Mouse (Mus musculus) intestine, embryonic 15.5 days (tissue): ENCODE results near the gene Poglut1. TPM values are rescaled to one million over a fixed set of nuclear protein-coding genes. Genes with fewer than 3 reads are reported as not detected.
A peak's percentile ranks its signal among the peaks of the same experiment; 100 is the strongest.

Experiments
- ATAC-seq: fragments of 200-750 bp; cut with Nextera tagmentation; 2 replicates; pipeline ENCODE4 v1.8.0; 2017; ENCODE audit warnings: moderate TSS enrichment, moderate library complexity
- H3K27ac ChIP-seq: fragments of 300-500 bp; sonication (generic); 2 replicates; pipeline ENCODE4 v1.5.1; 2015; ENCODE audit warnings: mild to moderate bottlenecking, inconsistent platforms
- H3K27me3 ChIP-seq: fragments of 300-500 bp; sonication (generic); replicated peaks from 2 replicates; pipeline ENCODE4 v1.6.1; 2015; ENCODE audit warnings: inconsistent platforms
- H3K36me3 ChIP-seq: fragments of 300-500 bp; sonication (generic); 2 replicates; pipeline ENCODE4 v1.6.1; 2015; ENCODE audit warnings: inconsistent platforms
- H3K4me1 ChIP-seq: fragments of 300-500 bp; sonication (generic); replicated peaks from 2 replicates; pipeline ENCODE4 v1.6.1; 2015; ENCODE audit warnings: inconsistent platforms
- H3K4me2 ChIP-seq: fragments of 300-500 bp; sonication (generic); replicated peaks from 2 replicates; pipeline ENCODE4 v1.6.1; 2015; ENCODE audit warnings: mild to moderate bottlenecking, inconsistent platforms
- H3K4me3 ChIP-seq: fragments of 300-500 bp; sonication (generic); replicated peaks from 2 replicates; pipeline ENCODE4 v1.5.1; 2015; ENCODE audit warnings: inconsistent platforms
- H3K9ac ChIP-seq: fragments of 300-500 bp; sonication (generic); 2 replicates; pipeline ENCODE4 v1.6.1; 2015; ENCODE audit warnings: inconsistent platforms
- H3K9me3 ChIP-seq: fragments of 300-500 bp; sonication (generic); 2 replicates; pipeline ENCODE4 v1.6.1; 2016; ENCODE audit warnings: inconsistent platforms
- WGBS: fragments of 180-500 bp; shearing (Covaris S2); methylation state at CpG from one replicate; pipeline ENCODE4 v1.1.7; 2015; 5-methylcytosine and 5-hydroxymethylcytosine counted together
- polyA plus RNA-seq: library from polyadenylated mRNA; unstranded; fragments of >200 nt; fragmentation: Nextera tagmentation; extraction: Ambion mirVana; gene quantifications from 2 replicates; pipeline ENCODE4 v1.2.1, GENCODE M21; 2015

Gene Poglut1
- polyA plus RNA-seq, 1 experiment from 2014 or later = 38.6 TPM

DNA sequence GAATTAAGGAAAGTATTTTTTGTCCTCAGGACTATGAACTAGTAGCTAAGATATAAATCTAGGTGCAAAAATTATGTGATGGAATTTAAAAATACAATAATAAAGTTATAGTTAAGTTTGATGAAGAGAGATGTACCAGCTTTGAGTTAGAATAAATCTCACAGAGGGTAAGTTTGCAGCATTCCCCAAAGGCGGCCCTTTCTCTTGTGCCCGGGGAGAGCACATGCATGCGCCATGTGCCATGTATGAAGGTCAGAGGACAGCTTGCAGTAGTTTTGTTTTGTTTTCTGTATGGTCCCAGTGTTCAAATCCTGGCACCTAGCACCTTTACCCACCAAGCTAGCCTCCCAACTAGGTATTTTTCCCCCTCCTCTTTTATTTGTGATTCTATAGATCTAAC, 21.4 kb upstream of the Poglut1 start:
- 94% methylated on average over 3 of the region's 3 CpGs for WGBS
- Histone ChIP-seq H3K9me3 (no peaks in the 10 kb centered on the region), H3K4me3 (no peak overlapping the region), H3K36me3 (peaks cover 25% of the 10 kb centered on the region; the same call in 1 of the 2 replicates), H3K27me3 (no peaks in the 10 kb centered on the region), H3K9ac (no peak overlapping the region), H3K27ac (no peak overlapping the region), H3K4me2 (no peak overlapping the region), H3K4me1 (no peaks in the 10 kb centered on the region)
- no peak for ATAC-seq

DNA sequence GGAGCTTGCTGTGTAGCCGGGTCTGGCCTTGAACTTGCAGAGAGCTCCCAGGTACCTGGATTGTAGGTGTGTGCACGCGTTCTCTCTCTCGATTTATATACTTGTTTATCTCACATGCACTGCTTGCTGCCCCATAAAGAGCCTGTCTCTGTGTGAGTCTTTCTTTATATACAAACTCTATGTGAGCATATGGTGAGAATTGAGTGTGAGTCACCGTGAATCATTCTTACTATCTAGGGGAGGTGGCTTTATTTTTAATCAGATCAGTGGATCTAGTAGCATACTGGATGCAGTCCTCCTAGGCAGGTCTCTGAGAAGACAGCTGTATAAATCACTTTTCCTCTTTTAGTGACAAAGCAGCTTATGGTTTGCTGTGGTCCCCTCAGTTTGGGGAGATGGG, 18.1 kb upstream of the Poglut1 start:
- Histone ChIP-seq H3K9me3 (no peaks in the 10 kb centered on the region), H3K4me2 (no peak overlapping the region), H3K4me1 (0 out of 2 replicates have a peak, but pooled peaks cover 5% of the 10 kb centered on the region), H3K27me3 (no peaks in the 10 kb centered on the region), H3K36me3 (peaks cover 27% of the 10 kb centered on the region; the same call in 1 of the 2 replicates), H3K27ac (no peak overlapping the region), H3K9ac (no peak overlapping the region), H3K4me3 (no peak overlapping the region)
- WGBS = 95% methylated on average over 5 of the region's 5 CpGs
- ATAC-seq = no peak

DNA sequence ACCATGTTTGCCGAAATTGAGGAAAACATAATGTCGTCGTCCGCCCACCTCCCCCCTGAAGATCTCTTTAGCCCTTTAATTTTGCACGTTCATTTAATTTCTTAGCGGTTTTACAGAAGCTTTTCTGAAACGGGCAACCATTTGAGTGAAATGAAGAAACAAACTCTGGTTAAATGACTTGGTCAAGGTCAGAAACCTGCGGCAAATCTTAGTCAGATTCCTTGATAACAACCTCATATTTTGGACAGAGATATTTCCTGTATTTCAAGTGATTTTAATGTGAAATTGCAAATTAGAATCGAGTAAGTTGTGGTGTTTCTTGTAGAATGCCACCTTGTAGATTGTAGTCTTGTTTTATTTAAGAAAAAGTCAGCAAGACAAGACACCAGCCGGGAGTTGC, 13.5 kb upstream of the Poglut1 start:
- no peak for ATAC-seq
- 31% methylated on average over 10 of the region's 10 CpGs for WGBS
- Histone ChIP-seq H3K36me3 (0 out of 2 replicates have a peak, but pooled peaks cover 15% of the 10 kb centered on the region), H3K27ac (no peak overlapping the region), H3K4me2 (peak overlapping the region; percentile 55), H3K4me3 (peak overlapping the region; percentile 87), H3K4me1 (0 out of 2 replicates have a peak, but pooled peaks cover 5% of the 10 kb centered on the region), H3K9me3 (no peaks in the 10 kb centered on the region), H3K9ac (peak overlapping the region; percentile 76), H3K27me3 (no peaks in the 10 kb centered on the region)

DNA sequence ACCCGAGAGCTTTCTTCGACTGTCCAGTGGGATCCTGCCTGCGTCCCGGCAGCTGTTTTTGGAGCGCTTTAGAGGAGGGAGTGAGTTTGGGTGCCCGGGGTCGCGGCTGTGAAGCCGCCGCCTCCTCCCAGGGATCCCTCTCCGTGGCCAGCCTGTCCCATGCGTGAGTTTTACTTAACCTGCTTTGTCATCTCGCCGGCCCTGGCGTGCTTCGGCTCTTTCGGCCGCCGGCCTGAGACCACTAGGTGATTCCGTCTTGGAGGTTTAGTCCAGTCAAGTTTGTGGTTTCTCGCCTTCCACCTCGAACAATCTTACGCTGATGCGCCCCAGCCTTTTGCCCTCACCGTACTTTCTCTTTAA, 12.9 kb upstream of the Poglut1 start:
- 0 out of 2 replicates have a peak, but pooled peaks cover 5% of the 10 kb centered on the region for H3K4me1 ChIP-seq
- 0 out of 2 replicates have a peak, but pooled peaks cover 9% of the 10 kb centered on the region for H3K36me3 ChIP-seq
- H3K27me3 ChIP-seq = no peaks in the 10 kb centered on the region
- peak overlapping the region; percentile 76 for H3K9ac ChIP-seq
- H3K4me3 ChIP-seq = peak overlapping the region; percentile 87
- H3K27ac ChIP-seq = peak overlapping the region; percentile 76
- under 1% methylated on average over 25 of the region's 25 CpGs for WGBS
- peak overlapping the region; percentile 55 for H3K4me2 ChIP-seq
- peak; percentile 82; the same call in 1 of the 2 replicates for ATAC-seq
- no peaks in the 10 kb centered on the region for H3K9me3 ChIP-seq

DNA sequence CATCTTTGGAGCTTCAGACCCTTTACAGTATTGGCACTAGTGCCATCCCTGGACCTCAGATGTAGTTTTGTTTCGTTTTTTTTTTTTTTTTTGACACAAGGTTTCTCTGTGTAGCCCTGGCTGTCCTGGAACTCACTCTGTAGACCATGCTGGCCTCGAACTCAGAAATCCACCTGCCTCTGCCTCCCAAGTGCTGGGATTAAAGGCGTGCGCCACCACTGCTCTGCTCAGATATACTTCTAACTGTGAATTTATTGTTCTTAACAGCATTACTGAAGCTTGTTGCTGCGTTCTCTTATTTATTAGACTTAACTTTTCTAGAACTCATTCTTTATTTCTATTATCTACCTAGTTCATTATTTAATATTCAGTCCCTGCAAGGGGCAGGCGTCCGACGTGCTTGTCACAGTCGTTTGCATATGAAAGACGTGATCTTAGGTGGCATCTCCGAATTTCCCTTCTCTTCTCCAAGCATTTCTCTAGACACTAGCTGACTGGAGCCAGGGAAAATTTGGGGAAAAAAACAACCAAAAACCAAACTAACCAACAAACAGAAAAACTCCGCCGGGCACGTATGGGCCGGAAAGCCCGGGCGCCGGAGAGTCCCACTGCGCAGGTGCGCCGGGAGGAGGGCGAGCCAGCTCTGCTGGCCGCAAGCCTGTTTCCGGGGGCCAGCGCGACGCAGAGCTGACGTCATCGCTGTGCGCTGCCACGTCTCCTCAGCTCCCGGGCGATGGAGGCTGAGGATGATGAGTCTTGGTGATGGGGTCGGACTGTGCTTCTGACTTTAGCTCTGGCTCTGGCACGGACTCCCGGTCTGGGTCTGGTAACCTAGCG, 12.3 kb upstream of the Poglut1 start:
- H3K27ac ChIP-seq = peak overlapping the region; percentile 76

GRCm38 (mm10) chr16:38558221-38558748, 8.2 kb upstream of the Poglut1 start, which contains the start of gene Tmem39a:
Tmem39a (plus strand) TSS chr16:38558698.
- H3K9ac ChIP-seq = no peak within 1 kb of the TSS
- no peak within 1 kb of the TSS for H3K4me2 ChIP-seq
- no peak within 1 kb of the TSS for H3K27ac ChIP-seq
- H3K27me3 ChIP-seq = peaks cover 5% of the 10 kb centered on the region; the same call in 1 of the 2 replicates
- no peaks in the 10 kb centered on the region for H3K4me1 ChIP-seq
- H3K4me3 ChIP-seq = no peak within 1 kb of the TSS
- no peaks in the 10 kb centered on the region for H3K9me3 ChIP-seq
- no peaks in the 10 kb centered on the region for H3K36me3 ChIP-seq
- no peak for ATAC-seq
- 83% methylated on average over 3 of the region's 3 CpGs for WGBS

More for the DNA sequence above, 12.3 kb upstream of the Poglut1 start:
- Histone ChIP-seq H3K9me3 (no peaks in the 10 kb centered on the region), H3K4me2 (peak overlapping the region; percentile 55), H3K27me3 (no peaks in the 10 kb centered on the region), H3K9ac (peak overlapping the region; percentile 76), H3K4me3 (peak overlapping the region; percentile 87), H3K36me3 (0 out of 2 replicates have a peak, but pooled peaks cover 9% of the 10 kb centered on the region), H3K4me1 (0 out of 2 replicates have a peak, but pooled peaks cover 5% of the 10 kb centered on the region)
- ATAC-seq = peak; percentile 98
- WGBS = 7% methylated on average over 37 of the region's 37 CpGs

- peaks cover 9% of the 10 kb centered on the region; the same call in 1 of the 2 replicates for H3K27me3 ChIP-seq
- WGBS = 84% methylated on average over 3 of the region's 3 CpGs
- H3K36me3 ChIP-seq = no peaks in the 10 kb centered on the region
- no peaks in the 10 kb centered on the region for H3K4me1 ChIP-seq
- no peak overlapping the region for H3K9ac ChIP-seq
- ATAC-seq = no peak
- no peak overlapping the region for H3K4me3 ChIP-seq
- no peak overlapping the region for H3K4me2 ChIP-seq
- no peaks in the 10 kb centered on the region for H3K9me3 ChIP-seq
- H3K27ac ChIP-seq = no peak overlapping the region
Observed at GRCm38 (mm10) chr16:38555988-38556387, 5.9 kb upstream of the Poglut1 start.

DNA sequence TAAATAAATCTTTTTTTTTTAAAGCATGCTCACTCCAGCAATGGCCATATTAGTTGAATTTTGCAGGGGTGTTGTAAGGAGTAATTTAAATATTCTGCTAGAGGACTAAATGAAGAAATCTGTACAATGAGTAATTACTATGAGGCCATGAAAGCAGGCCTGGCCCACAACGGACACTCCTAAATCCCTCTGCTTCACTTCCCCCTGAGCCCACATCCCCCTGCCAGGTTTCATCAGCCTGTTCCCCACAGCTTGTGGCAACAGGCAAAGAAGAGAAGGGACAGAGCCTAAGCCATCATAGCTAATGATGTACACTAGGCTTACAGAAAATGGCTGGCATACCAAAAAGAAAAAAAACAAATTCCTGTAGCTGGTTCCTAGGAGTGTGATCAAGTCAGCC, 2.1 kb downstream of the Poglut1 start:
- 85% methylated on average over 1 of the region's 1 CpGs for WGBS
- ATAC-seq = no peak
- 0 out of 2 replicates have a peak, but pooled peaks cover 3% of the 10 kb centered on the region for H3K27me3 ChIP-seq
- H3K4me2 ChIP-seq = no peak overlapping the region
- H3K9ac ChIP-seq = no peak overlapping the region
- H3K36me3 ChIP-seq = peaks cover 7% of the 10 kb centered on the region
- H3K9me3 ChIP-seq = no peaks in the 10 kb centered on the region
- H3K27ac ChIP-seq = no peak overlapping the region
- H3K4me3 ChIP-seq = no peak overlapping the region
- H3K4me1 ChIP-seq = peaks cover 6% of the 10 kb centered on the region; the same call in 1 of the 2 replicates

DNA sequence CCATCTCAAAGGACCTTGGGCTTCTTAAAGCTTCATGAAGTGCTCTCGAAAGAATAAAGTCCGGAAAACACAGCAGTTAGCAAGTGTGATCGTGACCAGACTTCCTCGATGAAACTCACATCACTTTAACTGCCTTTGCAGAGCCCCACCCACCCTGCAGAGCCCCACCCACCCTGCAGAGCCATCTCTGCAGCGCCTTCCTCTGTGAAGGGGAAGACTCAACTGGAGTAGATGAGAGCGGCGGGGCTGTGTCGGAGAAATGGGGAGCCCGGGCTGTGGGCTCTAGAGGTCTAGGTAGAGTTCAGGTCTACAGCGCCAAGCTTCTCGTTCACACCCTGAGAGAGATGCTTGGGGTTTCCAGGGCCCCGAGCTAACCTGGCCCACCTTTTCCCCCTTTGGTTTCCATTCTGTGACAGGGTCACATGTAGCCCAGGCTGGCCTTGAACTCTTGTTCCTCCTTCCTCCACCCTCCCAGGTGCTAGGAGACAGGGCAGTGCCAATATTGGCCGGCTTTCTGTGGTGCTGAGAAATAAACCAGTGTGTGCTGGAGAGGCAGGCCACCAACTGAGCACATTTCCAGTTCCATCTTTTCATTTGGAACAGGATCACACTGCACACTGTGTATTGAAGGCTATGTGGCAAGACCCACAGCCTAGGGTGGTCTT, 11.2 kb downstream of the Poglut1 start:
- peaks cover 21% of the 10 kb centered on the region for H3K36me3 ChIP-seq
- ATAC-seq = no peak
- H3K4me2 ChIP-seq = no peak overlapping the region
- no peak overlapping the region for H3K4me3 ChIP-seq
- no peaks in the 10 kb centered on the region for H3K27me3 ChIP-seq
- H3K9ac ChIP-seq = no peak overlapping the region
- no peak overlapping the region for H3K27ac ChIP-seq
- no peaks in the 10 kb centered on the region for H3K9me3 ChIP-seq
- H3K4me1 ChIP-seq = no peaks in the 10 kb centered on the region
- WGBS = 89% methylated on average over 13 of the region's 13 CpGs

GRCm38 (mm10) chr16:38536544-38537146, 13.4 kb downstream of the Poglut1 start:
- H3K36me3 ChIP-seq = peaks cover 28% of the 10 kb centered on the region
- H3K4me2 ChIP-seq = no peak overlapping the region
- no peaks in the 10 kb centered on the region for H3K4me1 ChIP-seq
- ATAC-seq = peak; percentile 66
- no peak overlapping the region for H3K27ac ChIP-seq
- H3K27me3 ChIP-seq = no peaks in the 10 kb centered on the region
- WGBS = 40% methylated on average over 8 of the region's 8 CpGs
- H3K9me3 ChIP-seq = no peaks in the 10 kb centered on the region
- H3K4me3 ChIP-seq = no peak overlapping the region
- no peak overlapping the region for H3K9ac ChIP-seq

DNA sequence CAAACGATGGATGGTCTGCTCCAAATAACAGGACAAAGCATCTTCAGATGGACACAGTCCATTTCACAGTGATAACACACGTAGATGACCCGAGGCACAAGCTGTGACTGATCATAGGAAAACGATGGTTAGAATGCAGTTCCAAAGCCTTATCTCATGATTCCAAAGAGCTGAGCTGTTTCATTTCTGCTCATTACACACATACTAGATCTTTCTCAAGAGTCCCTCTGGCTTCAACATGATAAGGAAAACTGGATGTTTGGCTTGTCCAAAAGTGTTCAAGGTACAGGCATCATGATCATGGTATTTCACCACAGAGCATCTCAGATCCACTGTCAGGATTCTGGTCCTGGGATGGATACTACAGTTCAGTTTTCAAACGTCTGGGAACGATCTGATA, 23.8 kb downstream of the Poglut1 start:
- Histone ChIP-seq H3K9ac (no peak overlapping the region), H3K27me3 (no peaks in the 10 kb centered on the region), H3K4me3 (no peak overlapping the region), H3K4me1 (peaks cover 8% of the 10 kb centered on the region; the same call in 1 of the 2 replicates), H3K36me3 (peaks cover 8% of the 10 kb centered on the region), H3K9me3 (no peaks in the 10 kb centered on the region), H3K27ac (no peak overlapping the region), H3K4me2 (no peak overlapping the region)
- 85% methylated on average over 6 of the region's 6 CpGs for WGBS
- no peak for ATAC-seq
